Mouse (Mus musculus) liver, adult (tissue): ENCODE measurements around the gene Med25.
A peak's percentile ranks its signal among the peaks of the same experiment; 100 is the strongest.

Source experiments
- GATA4 ChIP-seq: IDR thresholded peaks from 2 replicates; pipeline ENCODE4 v1.6.1; 2014; ENCODE audit warnings: mild to moderate bottlenecking, low read length; ENCODE audit not compliant: insufficient replicate concordance

Gene Med25

GRCm38 (mm10) chr7:44857905-44858304 lies 34.6 kb downstream of the Med25 start:
- TF ChIP-seq GATA4, result no peak

GRCm38 (mm10) chr7:44857042-44857552 lies 35.4 kb downstream of the Med25 start, which contains the start of gene Pnkp:
Gene Pnkp, plus strand, starts transcription at chr7:44857139.
- TF ChIP-seq GATA4, result no peak

GRCm38 (mm10) chr7:44856265-44856916 lies 36.1 kb downstream of the Med25 start:
- no peak for TF ChIP-seq GATA4

- no peak for TF ChIP-seq GATA4
These were observed 37.5 kb downstream of the Med25 start for GRCm38 (mm10) chr7:44855036-44855435.

GRCm38 (mm10) chr7:44854356-44855031 lies 38.0 kb downstream of the Med25 start:
- no peak for TF ChIP-seq GATA4

GRCm38 (mm10) chr7:44853596-44854355 lies 38.7 kb downstream of the Med25 start:
- TF ChIP-seq GATA4, result no peak

GRCm38 (mm10) chr7:44853065-44853464 lies 39.4 kb downstream of the Med25 start:
- no peak for TF ChIP-seq GATA4

GRCm38 (mm10) chr7:44852259-44853027 lies 40.1 kb downstream of the Med25 start:
- no peak for TF ChIP-seq GATA4

GRCm38 (mm10) chr7:44851625-44852234 lies 40.8 kb downstream of the Med25 start:
- no peak for TF ChIP-seq GATA4

- TF ChIP-seq GATA4, result no peak
These were observed 41.5 kb downstream of the Med25 start for GRCm38 (mm10) chr7:44850789-44851624.

GRCm38 (mm10) chr7:44850146-44850545 lies 42.4 kb downstream of the Med25 start:
- no peak for TF ChIP-seq GATA4

GRCm38 (mm10) chr7:44849416-44850111 lies 42.9 kb downstream of the Med25 start:
- peak; percentile 68; the same call in 1 of the 2 replicates for TF ChIP-seq GATA4
